Mouse (Mus musculus) ES-Bruce4 (cell line): ENCODE data around the gene Iqcd. TPM values are rescaled to one million over a fixed set of nuclear protein-coding genes. Genes with fewer than 3 reads are reported as not detected.

ENCODE experiments used
- H3K27ac ChIP-seq: 2 replicates; pipeline ENCODE4 v1.5.1; 2012; ENCODE audit warnings: low read length, inconsistent platforms; ENCODE audit not compliant: insufficient read depth
- H3K27me3 ChIP-seq: 2 replicates; pipeline ENCODE4 v1.6.1; 2012; ENCODE audit warnings: mild to moderate bottlenecking, low read length, inconsistent platforms; ENCODE audit not compliant: control insufficient read depth, poor library complexity, insufficient read depth, severe bottlenecking
- H3K36me3 ChIP-seq: 2 replicates; pipeline ENCODE4 v1.6.1; 2012; ENCODE audit warnings: inconsistent platforms, mild to moderate bottlenecking, low read length, moderate library complexity; ENCODE audit not compliant: control insufficient read depth, poor library complexity, insufficient read depth, severe bottlenecking
- H3K4me1 ChIP-seq: one replicate; pipeline ENCODE4 v1.8.1; 2011; ENCODE audit warnings: low read length; ENCODE audit not compliant: control insufficient read depth, insufficient read depth
- H3K4me3 ChIP-seq: 2 replicates; pipeline ENCODE4 v1.5.1; 2011; ENCODE audit warnings: low read depth, mild to moderate bottlenecking, low read length
- H3K9ac ChIP-seq: 2 replicates; pipeline ENCODE4 v1.6.1; 2012; ENCODE audit warnings: low read depth, mild to moderate bottlenecking, inconsistent platforms; ENCODE audit not compliant: poor library complexity, severe bottlenecking
- H3K9me3 ChIP-seq: replicated peaks from 2 replicates; pipeline ENCODE4 v1.6.1; 2012; ENCODE audit warnings: mild to moderate bottlenecking, low read length, inconsistent platforms; ENCODE audit not compliant: control insufficient read depth, poor library complexity, insufficient read depth, severe bottlenecking
- CTCF ChIP-seq: IDR thresholded peaks from one replicate; pipeline ENCODE4 v1.8.1; 2011; ENCODE audit warnings: low read depth, low read length
- EP300 ChIP-seq: IDR thresholded peaks from 2 replicates; pipeline ENCODE4 v1.6.1; 2011; ENCODE audit warnings: low read depth, low read length; ENCODE audit not compliant: insufficient read depth
- POLR2A ChIP-seq: IDR thresholded peaks from one replicate; pipeline ENCODE4 v1.8.1; 2011; ENCODE audit warnings: low read length; ENCODE audit not compliant: insufficient read depth
- polyA plus RNA-seq: library from polyadenylated mRNA; stranded (reverse); fragments of >200 nt; gene quantifications from 2 replicates; pipeline ENCODE4 v1.2.4, GENCODE M21; 2011; ENCODE audit warnings: low read depth; ENCODE audit not compliant: missing spikeins, insufficient read depth, insufficient read length

Iqcd gene
- polyA plus RNA-seq, 1 experiment = 0.37 TPM

- Histone ChIP-seq H3K9ac (no peak overlapping the region), H3K27ac (no peak overlapping the region), H3K36me3 (no peaks in the 10 kb centered on the region), H3K4me3 (no peak overlapping the region), H3K27me3 (no peaks in the 10 kb centered on the region), H3K4me1 (no peaks in the 10 kb centered on the region), H3K9me3 (no peaks in the 10 kb centered on the region)
- TF ChIP-seq POLR2A (no peak), EP300 (no peak), CTCF (no peak)
Measured at GRCm38 (mm10) chr5:120568964-120569363, 19.9 kb upstream of the Iqcd start.

GRCm38 (mm10) chr5:120569791-120570190 lies 19.0 kb upstream of the Iqcd start:
- H3K4me3 ChIP-seq = no peak overlapping the region
- H3K27ac ChIP-seq = no peak overlapping the region

GRCm38 (mm10) chr5:120570289-120570897 lies 18.4 kb upstream of the Iqcd start:
- Histone ChIP-seq H3K27me3 (no peaks in the 10 kb centered on the region), H3K9ac (no peak overlapping the region), H3K36me3 (no peaks in the 10 kb centered on the region), H3K9me3 (no peaks in the 10 kb centered on the region), H3K4me3 (no peak overlapping the region), H3K27ac (no peak overlapping the region), H3K4me1 (no peaks in the 10 kb centered on the region)
- TF ChIP-seq POLR2A = no peak
- no peak for TF ChIP-seq CTCF
- no peak for TF ChIP-seq EP300

More at GRCm38 (mm10) chr5:120569791-120570190, 19.0 kb upstream of the Iqcd start:
- Histone ChIP-seq H3K27me3 (no peaks in the 10 kb centered on the region), H3K36me3 (no peaks in the 10 kb centered on the region), H3K9ac (no peak overlapping the region), H3K9me3 (no peaks in the 10 kb centered on the region), H3K4me1 (no peaks in the 10 kb centered on the region)
- TF ChIP-seq POLR2A (no peak), EP300 (no peak), CTCF (no peak)

- Histone ChIP-seq H3K27me3 (no peaks in the 10 kb centered on the region), H3K27ac (no peak overlapping the region), H3K4me3 (no peak overlapping the region), H3K9me3 (no peaks in the 10 kb centered on the region), H3K9ac (no peak overlapping the region), H3K36me3 (no peaks in the 10 kb centered on the region), H3K4me1 (no peaks in the 10 kb centered on the region)
- no peak for TF ChIP-seq EP300
Measured at GRCm38 (mm10) chr5:120571056-120571740, 17.6 kb upstream of the Iqcd start.

- H3K4me1 ChIP-seq = peaks cover 6% of the 10 kb centered on the region
- TF ChIP-seq CTCF (no peak), EP300 (no peak), POLR2A (no peak)
Measured at GRCm38 (mm10) chr5:120574469-120575063, 14.2 kb upstream of the Iqcd start.

GRCm38 (mm10) chr5:120576781-120577301 lies 12.0 kb upstream of the Iqcd start:
- H3K27me3 ChIP-seq = no peaks in the 10 kb centered on the region
- no peak overlapping the region for H3K4me3 ChIP-seq
- H3K4me1 ChIP-seq = peaks cover 9% of the 10 kb centered on the region
- no peak overlapping the region for H3K9ac ChIP-seq
- TF ChIP-seq POLR2A = no peak
- no peak for TF ChIP-seq EP300
- TF ChIP-seq CTCF = no peak
- H3K27ac ChIP-seq = no peak overlapping the region
- no peaks in the 10 kb centered on the region for H3K9me3 ChIP-seq
- H3K36me3 ChIP-seq = no peaks in the 10 kb centered on the region

More at GRCm38 (mm10) chr5:120574469-120575063, 14.2 kb upstream of the Iqcd start:
- Histone ChIP-seq H3K4me3 (no peak overlapping the region), H3K27ac (no peak overlapping the region), H3K9me3 (no peaks in the 10 kb centered on the region), H3K36me3 (no peaks in the 10 kb centered on the region), H3K27me3 (no peaks in the 10 kb centered on the region), H3K9ac (no peak overlapping the region)
